18 mouse cellular contexts compared by ENCODE assay signal in genomic region chr1:66299376-66299775, GRCm38 (mm10).
"Had no signal": no experiment of that assay in that cellular context is flagged by ENCODE, and none has a peak within 500 bp of the region (broad histone marks: within the 10 kb centered on the region; RNA-seq: fewer than 3 reads in every experiment).

No protein-coding gene starts in this region.

- H3K27ac ChIP-seq: liver, embryonic 15.5 days; lung, embryonic 15.5 days; macrophage; neural tube, embryonic 12.5 days; stomach, embryonic 15.5 days; stomach, postnatal 0 days had no signal

- H3K27me3 ChIP-seq: liver, embryonic 15.5 days; lung, embryonic 15.5 days; megakaryocyte, embryonic 14.5 days; neural tube, embryonic 12.5 days; stomach, embryonic 15.5 days had no signal

- H3K36me3 ChIP-seq: liver, embryonic 15.5 days; lung, embryonic 15.5 days; neural tube, embryonic 12.5 days; stomach, embryonic 15.5 days had no signal

- H3K9ac ChIP-seq: liver, embryonic 15.5 days; liver, postnatal 0 days; lung, embryonic 15.5 days; neural tube, embryonic 12.5 days; stomach, embryonic 15.5 days had no signal

- H3K4me1 ChIP-seq: liver, embryonic 15.5 days; lung, embryonic 15.5 days; megakaryocyte, embryonic 14.5 days; neural tube, embryonic 12.5 days; stomach, embryonic 15.5 days had no signal

- ATAC-seq: liver, postnatal 0 days; lung, postnatal 0 days; midbrain, embryonic 16.5 days had no signal

- H3K4me3 ChIP-seq: liver, embryonic 15.5 days; lung, embryonic 15.5 days; megakaryocyte, embryonic 14.5 days; neural tube, embryonic 12.5 days; stomach, embryonic 15.5 days had no signal

- DNase-seq: liver, postnatal 0 days; lung, adult 2 months; lung, postnatal 14 days; lung, postnatal 36 days; midbrain, embryonic 14.5 days; right cerebral cortex, postnatal 14 days; thymus, adult 2 months; thymus, postnatal 25 days; thymus, postnatal 4 days had no signal

- H3K9me3 ChIP-seq: liver, embryonic 15.5 days; lung, embryonic 15.5 days; megakaryocyte, embryonic 14.5 days; neural tube, embryonic 12.5 days; stomach, embryonic 15.5 days had no signal

- H3K4me2 ChIP-seq: liver, embryonic 15.5 days; lung, embryonic 15.5 days; neural tube, embryonic 12.5 days; stomach, embryonic 15.5 days had no signal
